Mouse (Mus musculus) cortical plate, adult 2 months (tissue): ENCODE measurements around the gene Nim1k.

Experiments
- CTCF ChIP-seq: fragments of 200-500 bp; IDR thresholded peaks from 2 replicates; pipeline ENCODE4 v1.5.1; 2011; ENCODE audit warnings: mild to moderate bottlenecking, control low read depth, low read length; ENCODE audit not compliant: insufficient read depth; ENCODE audit errors: extremely low read depth
- POLR2A ChIP-seq: fragments of 200-500 bp; IDR thresholded peaks from 2 replicates; pipeline ENCODE4 v1.6.1; 2011; ENCODE audit warnings: mild to moderate bottlenecking, low read length, control low read depth; ENCODE audit not compliant: insufficient read depth; ENCODE audit errors: extremely low read depth

- TF ChIP-seq POLR2A (no peak), CTCF (no peak)
Measured at GRCm38 (mm10) chr13:119708941-119709340, 46.7 kb downstream of the Nim1k start.
